Mouse (Mus musculus) hindbrain, embryonic 14.5 days (tissue): ENCODE results near the gene Tmc3. TPM values are rescaled to one million over a fixed set of nuclear protein-coding genes. Genes with fewer than 3 reads are reported as not detected.

ENCODE experiments used
- ATAC-seq: fragments of 200-750 bp; cut with Nextera tagmentation; 2 replicates; pipeline ENCODE4 v1.8.0; 2017; ENCODE audit warnings: moderate number of reproducible peaks, mild to moderate bottlenecking, moderate TSS enrichment, moderate library complexity; ENCODE audit not compliant: low FRiP score
- DNase-seq: peaks from one replicate; pipeline ENCODE4 v3.0.0-alpha.2; 2015; ENCODE audit warnings: low spot score
- H3K27ac ChIP-seq: fragments of 300-500 bp; sonication (generic); 2 replicates; pipeline ENCODE4 v1.5.1; 2014; ENCODE audit warnings: mild to moderate bottlenecking, moderate library complexity
- H3K27me3 ChIP-seq: fragments of 300-500 bp; sonication (generic); 2 replicates; pipeline ENCODE4 v1.6.1; 2014; ENCODE audit warnings: mild to moderate bottlenecking, low read length, mixed read lengths; ENCODE audit not compliant: control insufficient read depth, insufficient read depth
- H3K36me3 ChIP-seq: fragments of 300-500 bp; sonication (generic); replicated peaks from 2 replicates; pipeline ENCODE4 v1.6.1; 2014; ENCODE audit not compliant: control insufficient read depth, insufficient read depth
- H3K4me1 ChIP-seq: fragments of 300-500 bp; sonication (generic); replicated peaks from 2 replicates; pipeline ENCODE4 v1.6.1; 2014; ENCODE audit warnings: antibody characterized with exemption, low read length, mixed read lengths; ENCODE audit not compliant: control insufficient read depth, insufficient read depth
- H3K4me2 ChIP-seq: fragments of 300-500 bp; sonication (generic); replicated peaks from 2 replicates; pipeline ENCODE4 v1.6.1; 2014; ENCODE audit warnings: mild to moderate bottlenecking, moderate library complexity
- H3K4me3 ChIP-seq: fragments of 300-500 bp; sonication (generic); replicated peaks from 2 replicates; pipeline ENCODE4 v1.5.1; 2014; ENCODE audit warnings: mild to moderate bottlenecking, low read length
- H3K9ac ChIP-seq: fragments of 300-500 bp; sonication (generic); 2 replicates; pipeline ENCODE4 v1.6.1; 2014
- H3K9me3 ChIP-seq: fragments of 300-500 bp; sonication (generic); 2 replicates; pipeline ENCODE4 v1.6.1; 2016; ENCODE audit warnings: low read length; ENCODE audit not compliant: control insufficient read depth
- WGBS: fragments of 180-500 bp; shearing (Covaris S2); extraction: QIAGEN DNeasy Blood & Tissue Kit; methylation state at CpG from one replicate; pipeline ENCODE4 v1.1.7; 2014; 5-methylcytosine and 5-hydroxymethylcytosine counted together
- polyA plus RNA-seq: library from polyadenylated mRNA; unstranded; fragments of >200 nt; fragmentation: Nextera tagmentation; extraction: Ambion mirVana; gene quantifications from 2 replicates; pipeline ENCODE4 v1.2.1, GENCODE M21; 2014

The Tmc3 gene
- polyA plus RNA-seq, 1 experiment from 2014 or later: 0.31 TPM

- Histone ChIP-seq H3K27me3 (no peaks in the 10 kb centered on the region), H3K9me3 (no peaks in the 10 kb centered on the region), H3K27ac (no peak overlapping the region), H3K4me3 (no peak overlapping the region), H3K9ac (no peak overlapping the region), H3K4me2 (no peak overlapping the region), H3K4me1 (no peaks in the 10 kb centered on the region), H3K36me3 (no peaks in the 10 kb centered on the region)
- 15% methylated on average over 3 of the region's 3 CpGs for WGBS
- no peak for ATAC-seq
- no peak for DNase-seq
These were observed 22.9 kb upstream of the Tmc3 start for GRCm38 (mm10) chr7:83561849-83562248.

- no peak overlapping the region for H3K27ac ChIP-seq
- H3K9ac ChIP-seq: no peak overlapping the region
- DNase-seq (no peak), ATAC-seq (no peak)
- no peaks in the 10 kb centered on the region for H3K36me3 ChIP-seq
- no peaks in the 10 kb centered on the region for H3K9me3 ChIP-seq
- no peak overlapping the region for H3K4me3 ChIP-seq
- 74% methylated on average over 12 of the region's 12 CpGs for WGBS
- H3K4me2 ChIP-seq: no peak overlapping the region
- no peaks in the 10 kb centered on the region for H3K27me3 ChIP-seq
- H3K4me1 ChIP-seq: no peaks in the 10 kb centered on the region
These were observed 20.0 kb upstream of the Tmc3 start for GRCm38 (mm10) chr7:83564635-83565291.

GRCm38 (mm10) chr7:83565976-83566375, 18.8 kb upstream of the Tmc3 start:
- Histone ChIP-seq H3K36me3 (no peaks in the 10 kb centered on the region), H3K4me3 (no peak overlapping the region), H3K4me2 (no peak overlapping the region), H3K9me3 (no peaks in the 10 kb centered on the region), H3K27me3 (no peaks in the 10 kb centered on the region), H3K4me1 (no peaks in the 10 kb centered on the region), H3K27ac (no peak overlapping the region), H3K9ac (no peak overlapping the region)
- 26% methylated on average over 7 of the region's 7 CpGs for WGBS
- ATAC-seq (no peak), DNase-seq (no peak)

- Histone ChIP-seq H3K9ac (no peak overlapping the region), H3K27ac (no peak overlapping the region), H3K4me3 (no peak overlapping the region), H3K36me3 (no peaks in the 10 kb centered on the region), H3K9me3 (no peaks in the 10 kb centered on the region), H3K27me3 (no peaks in the 10 kb centered on the region), H3K4me2 (no peak overlapping the region), H3K4me1 (no peaks in the 10 kb centered on the region)
- peak; percentile 76 for DNase-seq
- WGBS: 53% methylated on average over 16 of the region's 16 CpGs
- ATAC-seq: no peak
These were observed 16.8 kb upstream of the Tmc3 start for GRCm38 (mm10) chr7:83567841-83568500.

- Histone ChIP-seq H3K27ac (no peak overlapping the region), H3K36me3 (no peaks in the 10 kb centered on the region), H3K27me3 (no peaks in the 10 kb centered on the region), H3K4me1 (no peaks in the 10 kb centered on the region), H3K9ac (no peak overlapping the region), H3K9me3 (no peaks in the 10 kb centered on the region), H3K4me2 (no peak overlapping the region), H3K4me3 (no peak overlapping the region)
- WGBS: 85% methylated on average over 2 of the region's 2 CpGs
- ATAC-seq (no peak), DNase-seq (no peak)
These were observed 15.9 kb upstream of the Tmc3 start for GRCm38 (mm10) chr7:83568815-83569214.

GRCm38 (mm10) chr7:83569436-83569835, 15.3 kb upstream of the Tmc3 start:
- DNase-seq (no peak), ATAC-seq (no peak)
- no peaks in the 10 kb centered on the region for H3K4me1 ChIP-seq
- H3K36me3 ChIP-seq: no peaks in the 10 kb centered on the region
- H3K27ac ChIP-seq: no peak overlapping the region
- H3K4me2 ChIP-seq: no peak overlapping the region
- H3K9me3 ChIP-seq: no peaks in the 10 kb centered on the region
- H3K4me3 ChIP-seq: no peak overlapping the region
- H3K9ac ChIP-seq: no peak overlapping the region
- 94% methylated on average over 2 of the region's 2 CpGs for WGBS
- H3K27me3 ChIP-seq: no peaks in the 10 kb centered on the region

GRCm38 (mm10) chr7:83571077-83571476, 13.7 kb upstream of the Tmc3 start:
- WGBS: 65% methylated on average over 4 of the region's 4 CpGs
- H3K36me3 ChIP-seq: no peaks in the 10 kb centered on the region
- no peaks in the 10 kb centered on the region for H3K27me3 ChIP-seq

GRCm38 (mm10) chr7:83571901-83572300, 12.8 kb upstream of the Tmc3 start:
- no peak for DNase-seq
- no peak overlapping the region for H3K9ac ChIP-seq
- H3K4me3 ChIP-seq: no peak overlapping the region
- no peaks in the 10 kb centered on the region for H3K36me3 ChIP-seq
- no peak overlapping the region for H3K27ac ChIP-seq
- H3K9me3 ChIP-seq: no peaks in the 10 kb centered on the region
- 54% methylated on average over 3 of the region's 3 CpGs for WGBS
- H3K27me3 ChIP-seq: no peaks in the 10 kb centered on the region
- H3K4me2 ChIP-seq: no peak overlapping the region
- no peak for ATAC-seq
- no peaks in the 10 kb centered on the region for H3K4me1 ChIP-seq

More at GRCm38 (mm10) chr7:83571077-83571476, 13.7 kb upstream of the Tmc3 start:
- no peak overlapping the region for H3K4me3 ChIP-seq
- no peak overlapping the region for H3K9ac ChIP-seq
- no peaks in the 10 kb centered on the region for H3K4me1 ChIP-seq
- no peak overlapping the region for H3K27ac ChIP-seq
- DNase-seq (no peak), ATAC-seq (no peak)
- no peak overlapping the region for H3K4me2 ChIP-seq
- H3K9me3 ChIP-seq: no peaks in the 10 kb centered on the region

- ATAC-seq: no peak
- H3K9ac ChIP-seq: no peak overlapping the region
- H3K27me3 ChIP-seq: no peaks in the 10 kb centered on the region
- no peak overlapping the region for H3K4me3 ChIP-seq
- H3K27ac ChIP-seq: no peak overlapping the region
- H3K9me3 ChIP-seq: no peaks in the 10 kb centered on the region
- H3K36me3 ChIP-seq: no peaks in the 10 kb centered on the region
- WGBS: 77% methylated on average over 2 of the region's 2 CpGs
- no peaks in the 10 kb centered on the region for H3K4me1 ChIP-seq
- no peak for DNase-seq
- no peak overlapping the region for H3K4me2 ChIP-seq
These were observed 12.3 kb upstream of the Tmc3 start for GRCm38 (mm10) chr7:83572451-83572850.
